Mouse (Mus musculus) CH12F3 (cell line): ENCODE data around the gene Gdpd1.
"Not testable (repeated sequence)": the region's sequence is repeated elsewhere in the genome, so short reads cannot be mapped to it uniquely, and the experiment has no call there.

ENCODE experiments used
- in situ Hi-C: fragments of 300-500 bp; cut with MboI; formaldehyde crosslinking; loops from 2 replicates; pipeline ENCODE4 v1.14.3; 2020; ENCODE audit warnings: low sequenced_read_pairs

Gdpd1 gene

GRCm38 (mm10) chr11:87073866-87074440 lies at the start of gene Gdpd1:
TSS of gene Gdpd1 (minus strand) at chr11:87074062.
- in situ Hi-C loops = no loop called here

- in situ Hi-C loops = no loop called here
These were observed 48.0 kb upstream of the Gdpd1 start for GRCm38 (mm10) chr11:87121864-87122263.

DNA sequence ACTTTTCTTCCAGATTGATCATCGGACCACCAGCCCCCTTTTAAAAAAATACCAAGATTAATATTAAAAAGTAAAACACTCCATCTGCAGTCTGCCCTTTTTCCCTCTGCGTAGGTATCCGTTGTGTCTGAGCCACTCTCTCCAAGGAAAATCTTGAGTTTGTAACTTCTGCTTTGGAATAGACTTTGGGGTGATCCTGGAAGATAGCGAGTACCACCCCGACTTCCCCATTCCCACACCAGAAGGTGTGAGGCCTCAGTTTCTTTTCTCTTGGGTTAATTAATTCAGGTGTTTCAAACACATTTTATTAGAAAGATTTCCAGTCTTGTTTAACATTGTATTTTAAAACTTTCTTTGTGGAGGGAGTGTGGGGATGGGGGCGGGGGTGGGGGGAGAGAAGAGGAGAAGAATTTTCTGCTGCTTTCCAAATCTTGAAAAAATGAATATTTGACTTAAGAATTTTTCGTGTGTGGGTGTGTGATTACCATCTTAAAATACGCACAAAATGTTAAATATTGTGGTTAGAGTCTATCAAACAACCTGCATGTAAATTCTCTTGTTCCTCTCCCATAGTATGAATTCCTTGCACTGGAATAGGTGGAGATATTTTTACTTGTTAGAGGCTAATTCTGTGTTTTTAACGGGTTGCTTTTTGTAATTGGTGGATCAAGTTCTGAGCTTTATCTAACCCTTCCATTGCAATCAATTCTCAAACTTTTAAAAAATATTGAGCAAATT lies 36.5 kb upstream of the Gdpd1 start:
- in situ Hi-C loops = no loop called here

DNA sequence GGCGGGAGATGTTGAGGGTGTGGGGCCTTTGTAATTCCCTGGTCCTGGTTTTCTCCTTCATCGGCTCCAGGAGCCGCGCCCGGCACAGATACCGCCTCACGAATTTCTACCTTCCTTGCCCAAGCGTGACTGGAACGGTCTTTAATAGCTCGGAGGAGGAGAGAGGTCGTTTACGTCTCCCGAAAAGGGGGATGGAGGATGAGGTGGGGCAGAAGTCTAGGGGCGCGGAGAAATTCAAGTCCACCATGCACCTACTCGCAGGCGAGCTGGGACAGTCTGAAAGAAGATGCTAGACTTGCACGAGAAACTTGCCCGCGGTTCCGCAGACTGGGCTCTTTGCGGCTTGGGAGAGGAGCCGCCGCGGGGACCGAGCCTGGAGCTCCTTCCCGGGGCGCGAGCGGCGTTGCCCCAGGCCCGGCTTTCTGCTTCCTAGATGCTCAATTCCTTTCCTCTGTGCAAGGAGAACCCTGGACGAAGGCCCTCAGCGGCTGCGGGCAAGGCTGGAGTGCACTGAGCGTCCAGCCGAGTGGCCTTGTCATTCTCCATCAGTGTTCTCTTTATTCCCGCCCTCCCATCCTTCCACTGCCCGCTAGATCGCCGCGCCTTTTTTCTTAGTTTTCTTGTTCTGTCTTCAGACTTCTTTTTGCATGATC lies 35.8 kb upstream of the Gdpd1 start:
- in situ Hi-C loops = no loop called here

GRCm38 (mm10) chr11:87108755-87109518 lies 35.1 kb upstream of the Gdpd1 start, which contains the start of gene Ska2:
TSS of gene Ska2 (plus strand) at chr11:87109234.
- in situ Hi-C loops = no loop called here

GRCm38 (mm10) chr11:87108409-87108754 lies 34.5 kb upstream of the Gdpd1 start, which contains the start of gene Prr11:
TSS of gene Prr11 (minus strand) at chr11:87108708.
- in situ Hi-C loops = no loop called here

DNA sequence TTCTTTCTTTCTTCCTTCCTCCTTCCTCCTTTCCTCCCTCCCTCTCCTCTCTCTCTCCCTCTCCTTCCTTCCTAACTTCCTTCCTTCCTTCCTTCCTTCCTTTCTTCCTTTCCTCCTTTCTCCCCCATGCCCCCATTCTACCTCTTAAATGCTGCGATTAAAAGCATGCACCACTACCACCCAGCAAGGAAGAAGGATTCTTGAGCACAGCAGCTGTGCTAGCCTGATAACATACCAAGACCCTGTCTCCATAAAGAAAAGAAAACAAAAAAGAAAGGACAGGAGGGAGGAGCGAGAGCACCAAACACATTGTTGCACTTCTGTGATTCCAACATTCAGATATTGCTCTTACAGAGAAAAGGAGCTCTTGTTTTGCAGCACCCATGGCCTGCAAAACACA lies 13.3 kb upstream of the Gdpd1 start:
- in situ Hi-C loops = no loop called here

DNA sequence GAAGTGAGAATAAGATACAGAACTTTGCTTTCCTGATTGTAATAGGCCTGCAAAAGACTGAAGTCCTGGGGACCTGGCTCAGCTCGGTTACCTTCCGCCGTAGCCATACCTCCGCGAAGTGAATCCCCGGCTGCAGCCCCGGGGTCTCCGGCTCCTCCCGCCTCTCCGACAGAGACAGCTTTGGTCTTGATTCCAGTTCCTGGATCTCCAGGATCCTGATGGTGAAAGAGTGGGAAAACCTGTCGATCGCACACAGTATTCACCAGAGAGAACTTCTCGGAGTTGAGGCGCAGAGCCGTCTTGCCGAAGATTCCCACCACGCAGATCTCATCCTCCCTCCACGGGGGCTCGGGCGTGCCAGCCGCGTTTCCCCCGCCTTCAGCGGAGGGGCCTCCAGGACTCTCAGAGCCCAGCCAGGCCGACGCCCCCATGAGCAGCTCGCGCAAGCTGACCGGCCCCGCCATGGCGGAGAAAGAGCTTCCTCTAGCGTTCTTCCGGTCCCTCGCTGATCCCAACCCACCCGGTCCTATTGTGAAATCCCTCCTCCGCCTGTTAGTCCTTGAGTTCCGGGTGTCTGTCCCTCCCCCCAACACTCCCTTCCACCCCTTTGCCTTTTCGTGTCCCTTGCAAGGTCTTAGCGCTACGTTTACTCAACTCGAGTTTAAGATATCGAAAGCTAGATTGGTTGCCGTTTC lies 12.6 kb upstream of the Gdpd1 start, which contains the start of gene Smg8:
Gene Smg8 (minus strand): TSS at position 485 of the 695 bp plus-strand sequence.
- in situ Hi-C loops = no loop called here

DNA sequence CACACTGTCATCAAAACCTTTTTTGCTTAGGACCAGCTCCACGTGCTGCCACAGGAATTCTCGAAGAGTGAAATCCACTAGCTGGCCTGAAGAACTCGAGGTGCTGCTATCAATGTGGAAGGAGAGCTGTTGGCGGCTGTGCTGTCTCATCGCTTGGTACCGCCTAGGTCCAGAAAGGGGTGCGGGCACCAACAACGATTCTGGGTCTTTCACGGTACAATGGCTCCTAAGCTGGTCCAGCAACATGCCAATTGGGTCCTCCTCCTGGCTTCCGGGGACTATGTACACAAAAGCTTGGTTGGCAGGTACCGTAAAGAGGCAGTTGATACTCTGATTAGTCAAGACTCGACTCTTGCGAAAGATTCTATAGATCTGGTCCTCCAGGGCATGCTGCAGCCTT lies 11.6 kb upstream of the Gdpd1 start:
- in situ Hi-C loops = no loop called here

- in situ Hi-C loops = no loop called here
These were observed 9.8 kb upstream of the Gdpd1 start for GRCm38 (mm10) chr11:87083712-87084111.

DNA sequence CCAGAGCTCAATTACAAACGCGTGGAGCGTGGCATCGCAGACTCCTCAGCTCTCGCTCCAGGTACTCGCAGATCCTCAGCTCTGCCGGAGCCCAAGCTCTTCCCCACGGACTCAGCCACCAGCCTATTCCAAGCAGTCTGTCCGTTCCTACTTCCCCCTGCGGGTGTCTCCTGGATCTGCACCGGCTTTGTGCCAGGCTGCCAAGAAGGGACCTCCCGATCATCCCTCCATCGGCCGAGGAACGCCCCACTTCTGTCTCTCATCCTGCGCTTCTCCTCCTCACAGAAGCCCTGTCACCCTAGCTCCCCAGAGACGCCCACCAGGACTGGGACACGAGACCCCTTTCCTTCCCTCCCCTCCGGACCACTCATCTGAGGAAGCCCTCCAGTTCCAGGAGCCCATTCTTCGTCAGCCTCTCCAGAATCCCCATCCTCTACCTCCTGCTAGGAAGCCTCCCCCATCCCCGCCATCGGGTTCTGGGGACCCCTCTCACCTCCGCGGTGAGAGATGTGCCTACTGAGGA lies 458 bp downstream of the Gdpd1 start:
- in situ Hi-C loops = no loop called here

- in situ Hi-C loops = no loop called here
These were observed 11.8 kb downstream of the Gdpd1 start for GRCm38 (mm10) chr11:87062087-87062486.

DNA sequence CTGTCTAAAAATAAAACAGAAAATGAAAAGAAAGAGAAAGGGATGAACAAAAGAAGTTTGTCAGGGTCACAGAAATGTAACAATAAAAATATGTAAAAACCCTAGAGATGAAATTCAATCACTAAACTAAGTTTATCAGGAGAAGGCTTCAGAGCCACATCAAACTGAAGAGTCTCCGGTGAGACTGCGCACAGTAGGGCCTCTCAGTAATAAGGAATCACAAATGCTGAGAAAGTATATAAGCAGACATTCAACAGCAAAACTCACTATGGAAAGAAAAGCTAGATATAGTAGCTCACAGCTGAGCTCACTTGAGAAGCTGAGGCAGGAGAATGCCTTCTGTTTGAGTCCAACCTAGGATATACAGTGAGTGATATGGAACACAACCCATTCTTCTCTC lies 13.5 kb downstream of the Gdpd1 start:
- in situ Hi-C loops = no loop called here

DNA sequence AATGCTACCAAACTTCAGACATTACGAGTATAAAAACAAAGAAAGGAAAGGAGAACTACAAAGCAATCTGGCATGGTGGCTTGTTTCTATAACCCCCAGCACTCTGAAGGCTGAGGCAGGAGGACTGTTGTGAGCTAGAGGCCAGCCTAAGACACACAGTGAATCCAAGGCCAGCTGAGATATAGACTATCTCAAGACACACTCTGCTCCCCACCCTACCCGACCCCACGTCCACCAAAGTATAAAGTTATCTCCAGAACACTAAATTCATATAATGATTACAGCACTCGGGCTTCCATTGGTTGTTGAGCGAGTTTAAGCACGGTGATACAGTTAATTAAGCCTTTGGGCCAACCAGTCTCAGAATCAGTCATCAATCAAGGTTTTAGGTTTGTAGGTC lies 17.6 kb downstream of the Gdpd1 start:
- in situ Hi-C loops = no loop called here

DNA sequence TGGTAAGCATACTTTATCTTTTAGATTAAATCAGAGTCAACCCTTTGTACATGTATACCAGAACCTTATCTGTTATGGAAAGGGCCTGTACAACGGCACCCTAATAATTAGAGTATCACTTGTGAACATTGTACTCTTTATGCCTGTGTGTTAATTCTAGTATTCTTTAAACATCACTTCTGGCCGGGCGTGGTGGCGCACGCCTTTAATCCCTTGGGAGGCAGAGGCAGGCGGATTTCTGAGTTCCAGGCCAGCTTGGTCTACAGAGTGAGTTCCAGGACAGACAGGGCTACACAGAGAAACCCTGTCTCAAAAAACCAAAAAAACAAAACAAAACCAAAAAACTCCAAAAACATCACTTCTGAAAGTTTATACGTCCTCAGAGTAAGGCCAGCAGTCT lies 25.0 kb downstream of the Gdpd1 start:
- in situ Hi-C loops = not testable (repeated sequence)

GRCm38 (mm10) chr11:87046968-87047367 lies 26.9 kb downstream of the Gdpd1 start:
- in situ Hi-C loops = no loop called here

DNA sequence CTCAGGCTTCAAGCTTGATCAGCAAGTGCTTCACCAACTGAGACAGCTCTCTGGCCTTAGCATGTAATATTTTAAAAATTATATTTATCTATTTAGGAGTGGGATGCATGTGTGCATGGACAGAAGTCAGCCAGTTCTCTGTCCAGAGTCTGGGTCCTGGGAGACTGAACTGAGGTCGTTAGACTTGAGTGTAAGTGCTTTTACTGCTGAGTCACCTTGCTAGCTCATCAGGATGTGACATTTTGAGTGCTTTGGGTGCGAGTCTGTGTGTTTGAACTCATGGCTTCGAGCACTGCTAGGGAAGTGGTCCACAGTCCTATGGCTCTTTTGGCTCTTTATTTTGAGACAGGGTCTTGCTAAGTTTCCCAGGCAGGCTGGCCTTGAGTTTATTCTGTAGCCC lies 30.8 kb downstream of the Gdpd1 start:
- in situ Hi-C loops = no loop called here

- in situ Hi-C loops = no loop called here
These were observed 34.4 kb downstream of the Gdpd1 start for GRCm38 (mm10) chr11:87039307-87039963.

- in situ Hi-C loops = no loop called here
These were observed 37.7 kb downstream of the Gdpd1 start for GRCm38 (mm10) chr11:87036180-87036579.

DNA sequence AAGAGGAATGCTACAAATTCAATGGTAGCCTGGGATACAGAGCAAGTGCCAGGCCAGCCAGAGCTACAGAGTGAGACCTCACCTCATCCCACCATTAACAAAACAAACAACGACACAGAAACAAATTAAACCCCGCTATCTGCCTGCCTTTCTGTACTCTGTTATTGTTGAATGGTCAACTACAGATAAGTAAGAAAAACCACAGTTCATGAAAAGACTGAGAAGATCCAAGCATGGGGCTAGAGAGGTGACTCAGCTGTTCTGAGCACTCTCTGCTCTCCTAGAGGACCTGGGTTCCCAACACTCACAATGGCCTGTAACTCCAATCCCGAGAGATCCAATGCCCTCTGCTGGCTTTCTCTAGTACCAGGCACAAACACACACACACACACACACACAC lies 45.6 kb downstream of the Gdpd1 start:
- in situ Hi-C loops = no loop called here
